Mouse (Mus musculus) kidney, adult 2 months (tissue): ENCODE measurements at regions not wholly inside any gene's neighbourhood (a gene's known extent, or its start where the extent isn't known, plus 50 kb on each side); places are given as distances from the start of the nearest gene placed in this dataset.

Experiments
- CTCF ChIP-seq: fragments of 200-500 bp; conservative IDR thresholded peaks from 2 replicates; pipeline ENCODE4 v1.5.1; 2011; ENCODE audit warnings: low read depth, mild to moderate bottlenecking, control low read depth, low read length, moderate library complexity, mixed read lengths; ENCODE audit not compliant: insufficient read depth, insufficient read length
- POLR2A ChIP-seq: fragments of 200-500 bp; IDR thresholded peaks from one replicate; pipeline ENCODE4 v1.6.1; 2011; ENCODE audit warnings: low read depth, low read length, control low read depth

DNA sequence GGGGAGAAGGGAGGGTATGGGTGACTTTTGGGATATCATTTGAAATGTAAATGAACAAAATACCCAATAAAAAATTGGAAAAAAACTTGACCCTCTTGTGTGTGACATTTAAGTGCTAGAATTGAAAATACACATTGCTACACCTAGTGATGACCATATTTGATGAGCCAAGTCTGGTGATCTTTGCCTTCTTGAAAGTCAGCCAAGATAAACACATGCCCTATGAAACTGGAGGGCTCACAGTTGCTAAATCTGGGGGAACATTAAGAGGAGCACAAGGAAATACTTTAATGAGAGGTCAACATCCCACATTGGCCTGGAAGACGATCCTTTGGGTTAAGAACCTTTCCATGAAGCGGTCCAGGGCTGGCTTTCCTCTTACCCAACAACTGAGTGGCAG lies 112.8 kb downstream of the Gm9733 start:
- TF ChIP-seq POLR2A (no peak), CTCF (no peak)
